Mouse (Mus musculus) monocyte, adult 2 months (primary cell): ENCODE data around the gene Igfbp7.

Experiments used
- DNase-seq, 2 experiments: peaks; one replicate each; pipeline ENCODE4 v3.0.0; 2022; ENCODE audit warnings: low spot score in 2 of 2, low read depth in 1 of 2

Gene Igfbp7

DNA sequence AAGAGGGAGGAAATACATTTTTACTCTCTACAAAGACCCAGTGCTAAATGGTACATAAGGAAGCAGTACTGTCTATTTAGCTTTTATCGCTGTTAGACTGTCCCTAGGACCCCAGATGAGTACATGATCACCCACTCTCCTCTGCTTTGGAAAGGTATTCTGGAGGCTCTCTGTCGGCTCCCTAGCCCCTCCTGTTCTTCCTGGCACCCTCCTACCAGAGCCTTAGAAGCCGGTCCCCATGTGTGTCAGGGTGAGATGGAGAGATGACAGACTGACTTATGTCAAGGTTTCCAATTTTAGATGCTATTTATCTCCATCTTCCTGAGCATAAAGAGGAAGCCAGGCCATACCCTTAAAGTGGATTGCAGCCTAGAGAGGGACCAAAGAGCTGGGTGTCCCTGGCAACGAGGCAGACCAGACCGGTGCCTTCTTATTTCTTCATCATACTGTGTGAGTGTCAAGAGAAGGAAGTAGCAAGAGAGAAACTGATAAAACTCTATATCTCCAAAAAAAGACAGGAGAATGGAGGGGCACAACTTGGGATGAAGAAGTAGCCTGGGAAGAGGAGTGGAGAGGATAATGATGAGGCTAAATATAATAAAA, 2.3 kb downstream of the Igfbp7 start:
- no peak for DNase-seq

- DNase-seq: no peak
Measured at GRCm38 (mm10) chr5:77404941-77405340, 2.9 kb downstream of the Igfbp7 start.

DNA sequence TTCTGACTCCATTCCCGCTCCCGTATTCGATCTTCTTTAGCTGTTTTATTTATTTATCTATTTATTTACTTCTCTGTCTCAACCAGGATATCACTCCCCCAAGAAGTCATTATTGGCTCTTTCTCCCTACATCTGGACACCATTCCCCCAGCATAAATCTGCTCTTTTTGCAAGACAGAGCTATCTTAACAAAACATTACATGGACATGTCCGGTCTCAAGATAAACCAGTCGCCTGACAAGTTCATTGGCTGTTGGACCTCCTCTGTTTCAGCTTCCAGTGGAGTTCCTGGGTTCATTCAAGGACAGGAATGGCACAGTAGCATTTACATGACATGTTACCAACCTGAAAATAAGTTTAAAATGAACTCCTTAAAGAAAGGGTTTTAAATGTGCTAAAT, 4.9 kb downstream of the Igfbp7 start:
- no peak for DNase-seq

- no peak for DNase-seq
Measured at GRCm38 (mm10) chr5:77402137-77402536, 5.7 kb downstream of the Igfbp7 start.

GRCm38 (mm10) chr5:77400823-77401222, 7.0 kb downstream of the Igfbp7 start:
- no peak for DNase-seq

DNA sequence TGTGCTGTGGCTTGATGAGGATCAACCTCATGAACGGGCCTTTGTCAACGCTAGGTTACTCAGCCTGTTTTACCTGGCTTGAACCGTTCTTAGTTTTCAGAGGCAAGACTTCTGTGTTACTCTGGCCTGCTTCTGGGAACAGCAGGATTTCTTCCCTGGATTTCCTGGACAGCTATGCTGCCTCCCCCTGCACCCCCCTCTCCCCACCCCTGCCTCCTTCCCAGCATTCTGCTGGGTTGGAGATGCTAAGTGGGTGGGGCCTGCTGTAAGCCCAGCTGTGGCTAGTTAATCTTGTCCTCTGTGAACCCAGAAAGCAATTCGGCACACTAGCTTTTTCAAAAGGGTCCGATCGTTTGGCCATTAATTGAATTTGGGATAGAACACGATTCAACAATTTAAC, 7.7 kb downstream of the Igfbp7 start:
- no peak for DNase-seq

GRCm38 (mm10) chr5:77399076-77399475, 8.8 kb downstream of the Igfbp7 start:
- DNase-seq: no peak

- no peak for DNase-seq
Measured at GRCm38 (mm10) chr5:77398285-77399057, 9.4 kb downstream of the Igfbp7 start.

DNA sequence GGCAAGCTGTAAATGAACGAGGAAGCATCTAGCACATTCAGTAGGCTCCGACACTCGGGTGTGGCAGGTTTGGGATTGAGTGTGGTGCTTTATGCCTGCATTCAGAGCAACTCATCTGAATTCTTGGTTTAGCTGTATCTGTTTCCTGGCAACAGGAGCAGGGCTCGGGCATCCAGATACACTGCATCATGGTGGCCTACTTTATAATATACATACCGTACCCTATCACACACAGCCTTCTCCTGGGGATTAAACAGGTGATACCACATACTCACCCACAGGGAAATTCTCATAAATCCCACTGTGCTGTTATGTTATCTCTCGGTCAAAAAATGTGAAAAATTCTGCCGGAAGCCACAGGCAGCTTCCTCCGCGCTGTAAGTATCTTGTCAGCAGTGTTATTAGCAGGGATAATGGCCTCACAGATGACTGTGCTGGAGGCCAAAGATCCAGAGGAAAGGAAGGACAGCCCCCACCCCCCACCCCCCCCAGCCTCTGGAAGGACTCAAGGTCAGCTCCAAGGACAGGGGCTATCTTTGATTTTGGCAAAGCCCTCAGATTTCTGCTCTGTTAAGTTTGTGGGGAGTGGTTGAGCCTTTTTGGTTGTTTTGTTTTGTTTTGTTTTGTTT, 13.7 kb downstream of the Igfbp7 start:
- no peak for DNase-seq

DNA sequence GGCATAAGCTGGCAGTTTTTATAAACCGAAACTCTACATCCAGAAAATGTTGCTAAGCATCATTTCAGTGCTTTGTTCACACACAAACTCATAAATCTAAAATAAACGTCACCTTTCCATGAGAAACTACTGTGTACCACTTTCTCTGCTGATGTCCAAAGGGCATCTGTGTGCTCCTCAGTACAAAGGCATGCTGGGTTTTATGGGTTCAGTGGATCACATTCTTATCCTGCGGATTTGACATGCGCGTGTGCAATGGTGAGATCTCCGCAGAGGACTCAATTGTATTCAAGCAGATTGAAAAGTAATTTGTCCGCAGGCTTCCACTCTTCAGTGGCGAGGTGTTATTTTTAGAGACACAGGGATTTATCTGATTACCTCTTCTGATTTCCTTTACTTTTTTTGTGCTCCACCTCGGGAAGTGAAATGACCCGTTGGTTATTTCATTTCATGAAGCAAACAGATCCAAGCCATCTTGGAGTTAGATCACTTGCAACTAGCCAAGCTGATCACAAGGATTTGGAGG, 14.7 kb downstream of the Igfbp7 start:
- DNase-seq: no peak

GRCm38 (mm10) chr5:77390272-77390671, 17.6 kb downstream of the Igfbp7 start:
- DNase-seq: no peak

DNA sequence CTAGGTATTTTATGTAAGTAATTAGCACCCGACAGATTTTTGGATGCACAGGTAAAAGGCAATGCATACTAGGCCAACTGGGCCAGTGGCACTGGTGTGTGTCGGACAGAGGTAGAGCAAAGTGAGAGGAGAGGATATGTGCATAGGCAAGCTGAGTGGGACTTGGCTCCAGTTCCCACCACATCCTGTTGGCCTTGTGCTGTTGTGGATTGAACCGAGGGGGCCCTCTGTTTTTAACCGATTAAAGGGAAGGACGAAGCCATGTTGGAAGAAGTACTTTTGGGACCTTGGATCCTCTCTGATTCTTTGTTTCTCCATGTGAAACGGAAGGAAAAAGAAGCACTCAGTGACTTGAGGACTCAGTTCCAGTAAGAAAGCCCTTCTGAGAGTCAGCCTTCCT, 19.5 kb downstream of the Igfbp7 start:
- no peak for DNase-seq

GRCm38 (mm10) chr5:77387414-77387704, 20.5 kb downstream of the Igfbp7 start:
- no peak for DNase-seq

GRCm38 (mm10) chr5:77386596-77387413, 21.0 kb downstream of the Igfbp7 start:
- no peak for DNase-seq

DNA sequence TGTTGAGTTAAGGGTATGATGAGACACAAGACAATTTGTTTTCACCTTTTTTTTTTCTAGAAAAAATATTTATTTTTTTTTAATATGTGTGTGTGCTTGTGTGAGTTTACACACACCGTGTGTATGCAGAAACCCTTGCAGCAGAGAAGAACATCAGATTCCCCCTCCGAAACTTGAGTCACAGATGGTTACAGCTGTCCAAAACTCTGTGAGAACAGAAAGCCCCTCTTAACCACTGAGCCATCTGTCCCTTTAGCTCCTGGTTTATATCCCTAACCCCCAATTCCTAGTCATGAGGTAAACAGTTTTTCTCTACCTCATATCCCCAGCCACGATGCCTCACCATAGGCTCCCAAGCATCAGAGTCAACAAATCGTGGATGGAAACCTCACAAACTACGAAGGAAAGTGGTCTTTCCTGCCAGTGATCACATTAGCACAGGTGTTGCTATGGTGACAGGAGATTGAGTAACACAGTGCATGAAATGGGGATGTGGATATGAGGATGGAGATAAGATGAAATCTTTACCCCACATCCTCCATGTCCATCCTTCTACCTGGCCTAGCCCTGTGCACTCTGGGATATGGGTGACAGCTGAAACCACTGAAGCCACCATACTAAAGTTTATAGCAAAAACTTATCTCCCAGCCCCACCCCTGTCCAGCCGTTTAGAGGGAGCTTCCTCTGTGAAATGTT, 21.8 kb downstream of the Igfbp7 start:
- DNase-seq: no peak

DNA sequence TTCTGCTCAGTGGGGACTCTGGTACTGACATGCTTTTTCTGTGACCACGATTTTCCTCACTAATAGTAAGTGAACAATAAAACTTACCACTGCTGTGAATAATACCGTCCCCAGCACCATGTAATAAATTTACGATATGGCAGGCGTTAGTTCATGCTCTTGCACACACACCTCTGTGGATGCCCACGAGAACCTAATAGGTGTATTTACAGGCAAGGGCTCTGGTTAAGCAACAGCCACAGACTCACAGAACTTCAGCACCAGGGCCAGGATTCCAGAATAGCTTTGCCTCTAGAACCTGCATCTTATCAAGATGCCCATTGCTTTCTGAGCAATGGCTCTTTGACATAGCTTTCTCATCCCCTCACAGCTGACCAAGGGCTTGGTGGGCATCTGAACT, 22.6 kb downstream of the Igfbp7 start:
- DNase-seq: no peak

GRCm38 (mm10) chr5:77384724-77385123, 23.1 kb downstream of the Igfbp7 start:
- DNase-seq: no peak

GRCm38 (mm10) chr5:77383799-77384554, 23.9 kb downstream of the Igfbp7 start:
- DNase-seq: no peak

- no peak for DNase-seq
Measured at GRCm38 (mm10) chr5:77381686-77382085, 26.2 kb downstream of the Igfbp7 start.

GRCm38 (mm10) chr5:77381283-77381682, 26.6 kb downstream of the Igfbp7 start:
- no peak for DNase-seq
